Mouse (Mus musculus) forebrain, embryonic 11.5 days (tissue): ENCODE measurements around the gene Man2a2. TPM values are rescaled to one million over a fixed set of nuclear protein-coding genes. Genes with fewer than 3 reads are reported as not detected.

Experiments
- ATAC-seq: fragments of 200-750 bp; cut with Nextera tagmentation; replicated peaks from 2 replicates; pipeline ENCODE4 v1.8.0; 2017; ENCODE audit warnings: moderate TSS enrichment; ENCODE audit not compliant: low FRiP score
- DNase-seq: peaks from one replicate; pipeline ENCODE4 v3.0.0-alpha.2; 2017; ENCODE audit warnings: low spot score
- H3K27ac ChIP-seq: fragments of 300-500 bp; sonication (generic); 2 replicates; pipeline ENCODE4 v1.5.1; 2014; ENCODE audit warnings: low read depth, low read length
- H3K27me3 ChIP-seq: fragments of 300-500 bp; sonication (generic); 2 replicates; pipeline ENCODE4 v1.6.1; 2014; ENCODE audit warnings: mild to moderate bottlenecking, low read length, mixed read lengths; ENCODE audit not compliant: control insufficient read depth, insufficient read depth
- H3K36me3 ChIP-seq: fragments of 300-500 bp; sonication (generic); 2 replicates; pipeline ENCODE4 v1.6.1; 2014; ENCODE audit warnings: mild to moderate bottlenecking, low read length, moderate library complexity, mixed read lengths; ENCODE audit not compliant: control insufficient read depth, insufficient read depth
- H3K4me1 ChIP-seq: fragments of 300-500 bp; sonication (generic); replicated peaks from 2 replicates; pipeline ENCODE4 v1.6.1; 2014; ENCODE audit warnings: low read length, mixed read lengths; ENCODE audit not compliant: control insufficient read depth, insufficient read depth
- H3K4me2 ChIP-seq: fragments of 300-500 bp; sonication (generic); 2 replicates; pipeline ENCODE4 v1.6.1; 2014; ENCODE audit warnings: low read depth, mild to moderate bottlenecking, low read length, moderate library complexity, mixed read lengths; ENCODE audit not compliant: severe bottlenecking
- H3K4me3 ChIP-seq: fragments of 300-500 bp; sonication (generic); 2 replicates; pipeline ENCODE4 v1.5.1; 2014; ENCODE audit warnings: low read depth, low read length
- H3K9ac ChIP-seq: fragments of 300-500 bp; sonication (generic); 2 replicates; pipeline ENCODE4 v1.6.1; 2014; ENCODE audit warnings: low read length
- H3K9me3 ChIP-seq: fragments of 300-500 bp; sonication (generic); 2 replicates; pipeline ENCODE4 v1.6.1; 2016; ENCODE audit warnings: low read length, mixed read lengths; ENCODE audit not compliant: control insufficient read depth
- WGBS: fragments of 180-500 bp; shearing (Covaris S2); extraction: QIAGEN DNeasy Blood & Tissue Kit; methylation state at CpG from one replicate; pipeline ENCODE4 v1.1.7; 2014; 5-methylcytosine and 5-hydroxymethylcytosine counted together
- polyA plus RNA-seq: library from polyadenylated mRNA; unstranded; fragments of >200 nt; fragmentation: Nextera tagmentation; extraction: Ambion mirVana; gene quantifications from 2 replicates; pipeline ENCODE4 v1.2.1, GENCODE M21; 2014

Man2a2 gene
- polyA plus RNA-seq, 1 experiment from 2014 or later, result 18.8 TPM

GRCm38 (mm10) chr7:80358039-80358438, 13.1 kb downstream of the Man2a2 start:
- Histone ChIP-seq H3K27me3 (no peaks in the 10 kb centered on the region), H3K9ac (no peak overlapping the region), H3K4me1 (peaks cover 5% of the 10 kb centered on the region; the same call in 1 of the 2 replicates), H3K36me3 (no peaks in the 10 kb centered on the region; the same call in 1 of the 2 replicates), H3K4me2 (no peak overlapping the region), H3K9me3 (no peaks in the 10 kb centered on the region), H3K27ac (no peak overlapping the region), H3K4me3 (no peak overlapping the region)
- ATAC-seq (no peak), DNase-seq (no peak)
- WGBS, result 71% methylated on average over 4 of the region's 4 CpGs

- Histone ChIP-seq H3K4me3 (no peak overlapping the region), H3K27ac (peak overlapping the region; percentile 54), H3K36me3 (peaks cover 4% of the 10 kb centered on the region; the same call in 1 of the 2 replicates), H3K4me2 (no peak overlapping the region), H3K9me3 (no peaks in the 10 kb centered on the region), H3K9ac (no peak overlapping the region), H3K4me1 (peaks cover 5% of the 10 kb centered on the region; the same call in 1 of the 2 replicates), H3K27me3 (no peaks in the 10 kb centered on the region)
- no peak for ATAC-seq
- 14% methylated on average over 8 of the region's 8 CpGs for WGBS
- DNase-seq, result no peak
Measured at GRCm38 (mm10) chr7:80357156-80357555, 14.0 kb downstream of the Man2a2 start.

GRCm38 (mm10) chr7:80356351-80356750, 14.8 kb downstream of the Man2a2 start:
- peaks cover 4% of the 10 kb centered on the region; the same call in 1 of the 2 replicates for H3K36me3 ChIP-seq
- peaks cover 5% of the 10 kb centered on the region; the same call in 1 of the 2 replicates for H3K4me1 ChIP-seq
- H3K9ac ChIP-seq, result no peak overlapping the region
- 88% methylated on average over 13 of the region's 13 CpGs for WGBS
- no peaks in the 10 kb centered on the region for H3K9me3 ChIP-seq
- DNase-seq (no peak), ATAC-seq (no peak)
- H3K4me3 ChIP-seq, result no peak overlapping the region
- H3K4me2 ChIP-seq, result no peak overlapping the region
- no peaks in the 10 kb centered on the region for H3K27me3 ChIP-seq
- H3K27ac ChIP-seq, result no peak overlapping the region; the same call in 1 of the 2 replicates

- ATAC-seq (no peak), DNase-seq (no peak)
- no peak overlapping the region for H3K9ac ChIP-seq
- no peak overlapping the region for H3K4me3 ChIP-seq
- H3K4me2 ChIP-seq, result no peak overlapping the region
- no peak overlapping the region for H3K27ac ChIP-seq
- H3K27me3 ChIP-seq, result no peaks in the 10 kb centered on the region
- 94% methylated on average over 8 of the region's 8 CpGs for WGBS
- no peaks in the 10 kb centered on the region for H3K9me3 ChIP-seq
- H3K4me1 ChIP-seq, result peaks cover 5% of the 10 kb centered on the region; the same call in 1 of the 2 replicates
- peaks cover 4% of the 10 kb centered on the region; the same call in 1 of the 2 replicates for H3K36me3 ChIP-seq
Measured at GRCm38 (mm10) chr7:80352920-80353319, 18.3 kb downstream of the Man2a2 start.

- Histone ChIP-seq H3K9ac (no peak overlapping the region), H3K4me1 (no peaks in the 10 kb centered on the region), H3K36me3 (peaks cover 4% of the 10 kb centered on the region; the same call in 1 of the 2 replicates), H3K9me3 (no peaks in the 10 kb centered on the region), H3K27ac (no peak overlapping the region), H3K4me2 (no peak overlapping the region), H3K27me3 (no peaks in the 10 kb centered on the region), H3K4me3 (no peak overlapping the region)
- no peak for ATAC-seq
- WGBS, result 79% methylated on average over 2 of the region's 2 CpGs
- DNase-seq, result no peak
Measured at GRCm38 (mm10) chr7:80350808-80351207, 20.4 kb downstream of the Man2a2 start.

- Histone ChIP-seq H3K9me3 (no peaks in the 10 kb centered on the region), H3K4me2 (no peak overlapping the region), H3K36me3 (peaks cover 3% of the 10 kb centered on the region; the same call in 1 of the 2 replicates), H3K27me3 (no peaks in the 10 kb centered on the region), H3K4me3 (no peak overlapping the region), H3K9ac (no peak overlapping the region), H3K27ac (no peak overlapping the region), H3K4me1 (peaks cover 5% of the 10 kb centered on the region; the same call in 1 of the 2 replicates)
- no peak for DNase-seq
- 73% methylated on average over 13 of the region's 13 CpGs for WGBS
- no peak for ATAC-seq
Measured at GRCm38 (mm10) chr7:80347670-80348586, 23.2 kb downstream of the Man2a2 start.

GRCm38 (mm10) chr7:80346830-80347229, 24.3 kb downstream of the Man2a2 start:
- Histone ChIP-seq H3K9ac (no peak overlapping the region), H3K9me3 (no peaks in the 10 kb centered on the region), H3K4me1 (peaks cover 8% of the 10 kb centered on the region; the same call in 1 of the 2 replicates), H3K27ac (no peak overlapping the region), H3K27me3 (no peaks in the 10 kb centered on the region), H3K4me2 (no peak overlapping the region), H3K4me3 (no peak overlapping the region), H3K36me3 (no peaks in the 10 kb centered on the region; the same call in 1 of the 2 replicates)
- ATAC-seq, result no peak
- 93% methylated on average over 5 of the region's 5 CpGs for WGBS
- DNase-seq, result no peak

GRCm38 (mm10) chr7:80346173-80346572, 25.0 kb downstream of the Man2a2 start:
- H3K9ac ChIP-seq, result no peak overlapping the region
- ATAC-seq, result no peak
- no peak overlapping the region for H3K4me3 ChIP-seq
- H3K27ac ChIP-seq, result no peak overlapping the region
- 93% methylated on average over 9 of the region's 9 CpGs for WGBS
- no peaks in the 10 kb centered on the region for H3K27me3 ChIP-seq
- DNase-seq, result no peak
- no peaks in the 10 kb centered on the region for H3K9me3 ChIP-seq
- H3K4me2 ChIP-seq, result no peak overlapping the region
- peaks cover 10% of the 10 kb centered on the region; the same call in 1 of the 2 replicates for H3K4me1 ChIP-seq
- H3K36me3 ChIP-seq, result no peaks in the 10 kb centered on the region; the same call in 1 of the 2 replicates
